Mouse (Mus musculus) lung, postnatal 10 days (tissue): Measurements from ENCODE around the gene Stxbp5.

Experiments used
- DNase-seq: peaks from one replicate; pipeline ENCODE4 v3.0.0; 2021

Stxbp5 gene

DNA sequence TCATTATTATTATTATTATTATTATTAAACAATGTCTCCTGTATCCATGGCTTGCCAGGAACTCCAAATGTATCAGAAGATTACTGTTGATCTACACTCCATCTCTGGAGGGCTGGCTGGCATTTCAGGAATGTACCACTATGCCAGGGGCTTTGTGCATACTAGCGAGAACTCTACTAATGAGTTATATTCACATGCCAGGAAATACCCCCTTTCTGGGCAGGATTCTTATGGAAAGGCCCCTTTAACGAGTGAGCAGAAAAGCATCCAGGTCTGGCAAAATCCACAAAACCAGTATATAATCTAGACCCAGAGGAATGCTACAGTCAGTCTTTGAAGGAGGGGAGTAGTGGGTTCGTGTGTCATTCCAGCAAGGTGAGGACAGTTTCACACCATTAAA lies 167.0 kb downstream of the Stxbp5 start:
- no peak for DNase-seq

DNA sequence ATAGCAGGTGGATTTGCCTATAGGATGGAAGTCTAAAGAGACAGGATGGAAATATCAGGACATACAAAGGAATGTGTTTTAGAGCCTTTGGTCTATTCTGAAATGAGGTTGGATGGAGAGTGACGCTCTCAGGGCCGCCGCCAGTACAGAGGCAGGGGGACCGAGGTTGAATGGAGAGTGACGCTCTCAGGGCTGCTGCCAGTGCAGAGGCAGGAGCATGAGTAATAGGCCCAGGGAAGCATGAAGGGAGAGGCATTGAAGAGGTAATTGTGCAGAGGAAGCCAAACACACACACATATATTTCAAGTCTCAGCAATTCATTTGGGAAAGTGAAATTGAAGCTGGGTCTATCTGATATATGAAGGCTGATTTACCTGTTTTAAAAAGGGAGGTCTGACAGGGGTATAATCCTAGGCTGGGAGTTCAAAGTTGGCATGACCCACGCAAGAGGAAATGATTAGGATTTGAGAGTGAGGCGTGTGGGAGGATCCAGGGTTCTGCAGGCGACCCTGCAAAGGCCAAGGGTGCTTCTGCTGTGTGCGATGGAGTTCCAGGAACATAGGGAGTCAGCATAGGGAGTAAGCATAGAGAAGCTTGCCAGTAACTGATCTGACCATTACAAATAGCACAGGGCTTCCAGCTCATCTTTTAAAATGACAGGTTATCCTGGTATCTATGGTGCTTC lies 168.7 kb downstream of the Stxbp5 start:
- DNase-seq, result no peak

DNA sequence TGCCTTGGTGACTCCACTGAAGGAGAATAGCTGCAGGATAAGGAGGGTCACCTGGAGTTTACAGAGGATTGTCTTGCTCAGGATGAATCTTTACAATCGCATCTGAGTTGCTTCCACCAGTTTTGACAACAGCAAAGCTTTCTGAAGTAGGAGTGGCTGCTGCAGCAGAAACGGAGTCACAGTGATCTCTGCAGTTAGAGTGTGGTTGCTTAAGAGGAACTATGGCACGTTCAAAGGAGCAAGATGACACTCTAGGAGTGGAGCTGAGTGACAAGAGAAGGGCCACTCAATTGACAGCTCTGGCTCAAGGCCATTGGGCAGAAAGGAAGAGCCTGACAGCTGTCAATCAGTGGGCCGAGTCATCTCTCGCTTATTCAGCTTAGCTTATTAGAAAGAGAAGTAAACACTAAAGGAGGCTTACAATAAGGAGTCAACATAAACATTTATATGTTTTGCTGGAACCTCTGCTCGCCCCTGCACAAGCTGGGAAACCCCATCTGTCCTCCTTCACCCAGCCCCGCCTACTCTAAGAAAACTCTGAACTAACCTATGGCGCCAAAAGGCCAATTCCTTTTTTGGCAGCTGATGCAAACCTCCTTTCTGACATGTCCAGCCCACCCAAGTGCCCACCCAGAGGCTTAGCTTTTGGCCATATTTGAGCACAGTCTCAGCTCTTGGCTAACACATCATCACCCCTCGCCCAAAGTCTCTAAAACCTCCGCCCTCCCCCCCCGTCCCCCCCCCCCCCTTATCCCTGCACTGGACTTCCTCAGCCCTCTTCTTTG lies 178.2 kb downstream of the Stxbp5 start:
- DNase-seq, result no peak

DNA sequence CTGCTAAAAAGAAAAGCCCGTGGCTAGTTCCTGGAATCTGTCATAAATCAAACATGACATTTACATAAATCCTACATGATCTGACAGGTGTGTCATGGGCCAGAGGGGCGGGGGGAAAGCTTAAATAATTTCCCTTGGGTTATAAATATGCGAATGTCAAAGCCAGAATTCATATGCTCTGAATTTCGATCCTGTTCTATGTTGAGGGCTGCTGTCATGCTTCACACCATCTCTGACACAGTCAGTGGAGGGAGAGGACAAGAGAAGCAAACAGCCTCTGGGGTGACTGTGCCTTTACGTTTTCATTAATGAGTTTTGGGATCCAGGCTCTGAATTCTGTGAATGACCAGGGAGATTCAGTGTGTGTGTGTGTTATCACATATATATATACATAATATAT lies 180.9 kb downstream of the Stxbp5 start:
- no peak for DNase-seq

DNA sequence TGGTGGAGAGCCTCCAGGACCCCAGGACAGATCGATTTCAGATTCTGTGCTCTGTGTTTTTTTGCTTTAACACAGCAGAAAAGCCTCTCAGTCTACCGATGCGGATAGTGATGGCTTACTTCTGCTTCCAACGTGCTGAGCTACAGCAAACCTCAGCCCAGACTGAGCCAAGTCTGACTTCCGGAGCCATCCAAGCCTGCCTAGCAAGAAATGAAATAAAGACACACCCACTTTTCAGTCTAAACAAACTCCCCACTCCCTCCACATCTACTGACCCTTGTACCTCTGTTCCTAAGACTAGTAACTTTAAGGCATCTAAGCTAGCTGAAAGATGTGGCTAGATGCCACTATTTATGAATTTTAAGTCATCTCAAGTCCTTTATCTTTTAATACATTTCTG lies 182.8 kb downstream of the Stxbp5 start:
- DNase-seq, result peak; percentile 14
